Mouse (Mus musculus) cortical plate, adult 2 months (tissue): ENCODE measurements around the gene Hnrnpl. TPM values are rescaled to one million over a fixed set of nuclear protein-coding genes. Genes with fewer than 3 reads are reported as not detected.

Experiments
- H3K27ac ChIP-seq: fragments of 200-500 bp; 2 replicates; pipeline ENCODE4 v1.5.1; 2012; ENCODE audit warnings: low read length, control low read depth, inconsistent platforms; ENCODE audit not compliant: insufficient read depth
- H3K4me1 ChIP-seq: fragments of 200-500 bp; 2 replicates; pipeline ENCODE4 v1.6.1; 2011; ENCODE audit warnings: low read length; ENCODE audit not compliant: control insufficient read depth, insufficient read depth
- H3K4me3 ChIP-seq: fragments of 200-500 bp; 2 replicates; pipeline ENCODE4 v1.5.1; 2011; ENCODE audit warnings: mild to moderate bottlenecking, low read length, control low read depth; ENCODE audit not compliant: insufficient read depth
- CTCF ChIP-seq: fragments of 200-500 bp; IDR thresholded peaks from 2 replicates; pipeline ENCODE4 v1.5.1; 2011; ENCODE audit warnings: mild to moderate bottlenecking, control low read depth, low read length; ENCODE audit not compliant: insufficient read depth; ENCODE audit errors: extremely low read depth
- POLR2A ChIP-seq: fragments of 200-500 bp; IDR thresholded peaks from 2 replicates; pipeline ENCODE4 v1.6.1; 2011; ENCODE audit warnings: mild to moderate bottlenecking, low read length, control low read depth; ENCODE audit not compliant: insufficient read depth; ENCODE audit errors: extremely low read depth
- polyA plus RNA-seq: library from polyadenylated mRNA; depleted of rRNA; stranded (reverse); fragments of >200 nt; gene quantifications from 2 replicates; pipeline ENCODE4 v1.2.3, GENCODE M21; 2012

The Hnrnpl gene
- polyA plus RNA-seq, 1 experiment, result 350 TPM

GRCm38 (mm10) chr7:28773163-28773562, 35.2 kb upstream of the Hnrnpl start:
- Histone ChIP-seq H3K27ac (no peak overlapping the region), H3K4me3 (no peak overlapping the region), H3K4me1 (no peaks in the 10 kb centered on the region)
- no peak for TF ChIP-seq CTCF
- TF ChIP-seq POLR2A, result no peak

- Histone ChIP-seq H3K27ac (0 out of 2 replicates have a peak overlapping the region, but pooled peaks have one; percentile 40), H3K4me3 (no peak overlapping the region), H3K4me1 (no peaks in the 10 kb centered on the region)
- TF ChIP-seq CTCF (no peak), POLR2A (no peak)
Measured at GRCm38 (mm10) chr7:28774164-28774563, 34.2 kb upstream of the Hnrnpl start.

GRCm38 (mm10) chr7:28775129-28775528, 33.2 kb upstream of the Hnrnpl start:
- no peak for TF ChIP-seq CTCF
- TF ChIP-seq POLR2A, result no peak
- H3K4me3 ChIP-seq, result no peak overlapping the region
- no peaks in the 10 kb centered on the region for H3K4me1 ChIP-seq
- H3K27ac ChIP-seq, result no peak overlapping the region

- H3K27ac ChIP-seq, result no peak overlapping the region
- H3K4me3 ChIP-seq, result no peak overlapping the region
- TF ChIP-seq CTCF, result no peak
- no peak for TF ChIP-seq POLR2A
- H3K4me1 ChIP-seq, result peaks cover 6% of the 10 kb centered on the region; the same call in 1 of the 2 replicates
Measured at GRCm38 (mm10) chr7:28778825-28779224, 29.5 kb upstream of the Hnrnpl start.

GRCm38 (mm10) chr7:28780067-28780658, 28.2 kb upstream of the Hnrnpl start:
- Histone ChIP-seq H3K4me3 (no peak overlapping the region), H3K4me1 (peaks cover 6% of the 10 kb centered on the region; the same call in 1 of the 2 replicates), H3K27ac (0 out of 2 replicates have a peak overlapping the region, but pooled peaks have one; percentile 0)
- TF ChIP-seq POLR2A (no peak), CTCF (peak; percentile 70)

- Histone ChIP-seq H3K27ac (peak overlapping the region; percentile 78; the same call in 1 of the 2 replicates), H3K4me3 (no peak overlapping the region)
Measured at GRCm38 (mm10) chr7:28780857-28781256, 27.5 kb upstream of the Hnrnpl start.

GRCm38 (mm10) chr7:28781261-28781663, 27.1 kb upstream of the Hnrnpl start:
- peaks cover 6% of the 10 kb centered on the region; the same call in 1 of the 2 replicates for H3K4me1 ChIP-seq
- peak overlapping the region; percentile 78; the same call in 1 of the 2 replicates for H3K27ac ChIP-seq
- no peak for TF ChIP-seq POLR2A
- no peak for TF ChIP-seq CTCF
- H3K4me3 ChIP-seq, result no peak overlapping the region

More at GRCm38 (mm10) chr7:28780857-28781256, 27.5 kb upstream of the Hnrnpl start:
- peaks cover 6% of the 10 kb centered on the region; the same call in 1 of the 2 replicates for H3K4me1 ChIP-seq
- TF ChIP-seq POLR2A (no peak), CTCF (no peak)

- TF ChIP-seq CTCF (no peak), POLR2A (no peak)
- Histone ChIP-seq H3K27ac (no peak overlapping the region), H3K4me3 (no peak overlapping the region), H3K4me1 (peaks cover 6% of the 10 kb centered on the region; the same call in 1 of the 2 replicates)
Measured at GRCm38 (mm10) chr7:28785161-28785560, 23.2 kb upstream of the Hnrnpl start.

- no peak overlapping the region for H3K27ac ChIP-seq
- H3K4me3 ChIP-seq, result no peak overlapping the region
- TF ChIP-seq CTCF (no peak), POLR2A (no peak)
- H3K4me1 ChIP-seq, result no peaks in the 10 kb centered on the region
Measured at GRCm38 (mm10) chr7:28787884-28788283, 20.5 kb upstream of the Hnrnpl start.

GRCm38 (mm10) chr7:28788307-28789195, 19.8 kb upstream of the Hnrnpl start, which contains the start of gene Rinl:
Gene Rinl (plus strand): TSS chr7:28788969.
- H3K4me1 ChIP-seq, result no peaks in the 10 kb centered on the region

More at GRCm38 (mm10) chr7:28788307-28789195, 19.8 kb upstream of the Hnrnpl start, which contains the start of gene Rinl:
- Histone ChIP-seq H3K4me3 (no peak within 1 kb of the TSS), H3K27ac (no peak within 1 kb of the TSS)
- no peak for TF ChIP-seq POLR2A
- TF ChIP-seq CTCF, result no peak
